Mouse (Mus musculus): ENCODE measurements around the gene Pdlim3.

GRCm38 (mm10) chr8:45885202-45885685 lies at the start of gene Pdlim3:
- TF ChIP-seq CTCF (IDR thresholded peaks at IDR 0.05; ENCODE audit: borderline replicate concordance, insufficient read depth, low read length) = no peak
- TF ChIP-seq POLR2A (IDR thresholded peaks at IDR 0.05; ENCODE audit: low read depth, low read length) = no peak

All from embryonic fibroblast, embryonic 13.5 days (primary cell).